Mouse (Mus musculus): ENCODE data around the gene Gm42742.
A peak's percentile ranks its signal among the peaks of the same experiment; 100 is the strongest.

Gene Gm42742

GRCm38 (mm10) chr7:127003620-127004019, 17.3 kb downstream of the Gm42742 start:
- no peak for DNase-seq (ENCODE audit: low spot score)

GRCm38 (mm10) chr7:126999568-126999967, 21.3 kb downstream of the Gm42742 start:
- DNase-seq (ENCODE audit: low spot score): no peak

GRCm38 (mm10) chr7:126996449-126996848, 24.4 kb downstream of the Gm42742 start:
- DNase-seq (ENCODE audit: low spot score): no peak

- DNase-seq (ENCODE audit: low spot score): no peak
Measured at GRCm38 (mm10) chr7:126988816-126989215, 32.1 kb downstream of the Gm42742 start.

GRCm38 (mm10) chr7:126986319-126986718, 34.6 kb downstream of the Gm42742 start:
- no peak for DNase-seq (ENCODE audit: low spot score)

GRCm38 (mm10) chr7:126984667-126985444, 36.0 kb downstream of the Gm42742 start:
- no peak for DNase-seq (ENCODE audit: low spot score)

GRCm38 (mm10) chr7:126983113-126983512, 37.8 kb downstream of the Gm42742 start:
- DNase-seq (ENCODE audit: low spot score): no peak

- no peak for DNase-seq (ENCODE audit: low spot score)
Measured at GRCm38 (mm10) chr7:126982054-126982453, 38.8 kb downstream of the Gm42742 start.

- DNase-seq (ENCODE audit: low spot score): no peak
Measured at GRCm38 (mm10) chr7:126981601-126982000, 39.3 kb downstream of the Gm42742 start.

- no peak for DNase-seq (ENCODE audit: low spot score)
Measured at GRCm38 (mm10) chr7:126978841-126979240, 42.1 kb downstream of the Gm42742 start.

- DNase-seq (ENCODE audit: low spot score): peak; percentile 47
Measured at GRCm38 (mm10) chr7:126976878-126977459, 43.9 kb downstream of the Gm42742 start.

GRCm38 (mm10) chr7:126975950-126976866, 44.7 kb downstream of the Gm42742 start, which contains the start of gene Cdiptos:
Cdiptos (minus strand) TSS chr7:126976098.
- peak; percentile 96 for DNase-seq (ENCODE audit: low spot score)

GRCm38 (mm10) chr7:126975893-126975949, 45.2 kb downstream of the Gm42742 start, which contains the start of gene Cdipt:
Cdipt (plus strand) TSS chr7:126975914.
- no peak for DNase-seq (ENCODE audit: low spot score)

- no peak for DNase-seq (ENCODE audit: low spot score)
Measured at GRCm38 (mm10) chr7:126975493-126975892, 45.4 kb downstream of the Gm42742 start.

- no peak for DNase-seq (ENCODE audit: low spot score)
Measured at GRCm38 (mm10) chr7:126967361-126967760, 53.5 kb downstream of the Gm42742 start.

GRCm38 (mm10) chr7:126965568-126965967, 55.3 kb downstream of the Gm42742 start:
- DNase-seq (ENCODE audit: low spot score): no peak
